Mouse (Mus musculus): ENCODE measurements around the gene Dok3.
"Not testable (repeated sequence)": the region's sequence is repeated elsewhere in the genome, so short reads cannot be mapped to it uniquely, and the experiment has no call there.

The Dok3 gene

GRCm38 (mm10) chr13:55529198-55529915 is at the start of gene Dok3:
Gene Dok3 (minus strand): TSS chr13:55529296.
- DNase-seq, result peak; percentile 57

GRCm38 (mm10) chr13:55578086-55578485 is 49.0 kb upstream of the Dok3 start:
- no peak for DNase-seq

GRCm38 (mm10) chr13:55576872-55577271 is 47.8 kb upstream of the Dok3 start:
- DNase-seq, result not testable (repeated sequence)

- no peak for DNase-seq
Measured at GRCm38 (mm10) chr13:55575932-55576331, 46.8 kb upstream of the Dok3 start.

GRCm38 (mm10) chr13:55574321-55574720 is 45.2 kb upstream of the Dok3 start:
- DNase-seq, result no peak

GRCm38 (mm10) chr13:55573432-55573831 is 44.3 kb upstream of the Dok3 start, which contains the start of gene Tmed9:
Gene Tmed9 (plus strand): TSS chr13:55573732.
- DNase-seq, result no peak

GRCm38 (mm10) chr13:55571977-55572376 is 42.9 kb upstream of the Dok3 start:
- DNase-seq, result no peak

- peak; percentile 97 for DNase-seq
Measured at GRCm38 (mm10) chr13:55571027-55571751, 42.1 kb upstream of the Dok3 start, which contains the start of gene Fam193b. Gene Fam193b (minus strand): TSS chr13:55571120.

- DNase-seq, result peak; percentile 14
Measured at GRCm38 (mm10) chr13:55570286-55570973, 41.3 kb upstream of the Dok3 start.

GRCm38 (mm10) chr13:55569726-55570285 is 40.7 kb upstream of the Dok3 start:
- no peak for DNase-seq

GRCm38 (mm10) chr13:55568524-55568923 is 39.4 kb upstream of the Dok3 start:
- DNase-seq, result not testable (repeated sequence)

GRCm38 (mm10) chr13:55567949-55568348 is 38.9 kb upstream of the Dok3 start:
- no peak for DNase-seq

GRCm38 (mm10) chr13:55567001-55567400 is 37.9 kb upstream of the Dok3 start:
- DNase-seq, result no peak

GRCm38 (mm10) chr13:55563266-55563879 is 34.3 kb upstream of the Dok3 start:
- DNase-seq, result peak; percentile 29

- DNase-seq, result peak; percentile 64
Measured at GRCm38 (mm10) chr13:55557499-55557898, 28.4 kb upstream of the Dok3 start.

GRCm38 (mm10) chr13:55555921-55556320 is 26.8 kb upstream of the Dok3 start:
- DNase-seq, result no peak

GRCm38 (mm10) chr13:55549061-55549460 is 20.0 kb upstream of the Dok3 start:
- no peak for DNase-seq

GRCm38 (mm10) chr13:55548426-55548825 is 19.3 kb upstream of the Dok3 start:
- no peak for DNase-seq

- DNase-seq, result no peak
Measured at GRCm38 (mm10) chr13:55547916-55548315, 18.8 kb upstream of the Dok3 start.

- DNase-seq, result no peak
Measured at GRCm38 (mm10) chr13:55544792-55545191, 15.7 kb upstream of the Dok3 start.

GRCm38 (mm10) chr13:55543447-55543846 is 14.4 kb upstream of the Dok3 start:
- peak; percentile 73 for DNase-seq

GRCm38 (mm10) chr13:55542891-55543290 is 13.8 kb upstream of the Dok3 start:
- DNase-seq, result peak; percentile 73

- peak; percentile 70 for DNase-seq
Measured at GRCm38 (mm10) chr13:55540933-55541332, 11.8 kb upstream of the Dok3 start.
